Mouse (Mus musculus): ENCODE data around the gene Rap1a. TPM values are rescaled to one million over a fixed set of nuclear protein-coding genes. Genes with fewer than 3 reads are reported as not detected.
A peak's percentile ranks its signal among the peaks of the same experiment; 100 is the strongest.

Gene Rap1a
- polyA plus RNA-seq, 1 experiment from 2014 or later: 79.2 TPM

DNA sequence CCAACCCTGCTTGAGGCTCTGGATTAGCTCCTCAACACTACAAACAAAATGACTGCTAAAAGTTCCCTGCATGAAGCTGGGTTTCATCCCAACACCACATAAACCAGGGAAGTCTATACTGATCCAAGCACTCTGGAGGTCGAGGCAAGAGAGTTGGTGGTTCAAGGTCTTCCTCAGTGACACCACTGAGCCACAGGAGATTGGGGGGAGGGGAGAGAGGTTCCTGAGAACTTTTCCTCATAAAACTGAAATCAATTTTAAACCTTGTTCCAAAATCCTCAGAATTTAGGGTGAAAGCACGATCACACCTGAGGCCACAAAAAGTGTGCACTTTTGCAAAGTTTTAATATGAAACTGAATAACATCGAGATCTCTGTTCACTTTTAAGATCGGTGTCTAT, 1.8 kb downstream of the Rap1a start:
- no peaks in the 10 kb centered on the region for H3K27me3 ChIP-seq
- WGBS: 75% methylated on average over 4 of the region's 4 CpGs
- H3K9me3 ChIP-seq (replicated peaks): no peaks in the 10 kb centered on the region
- no peak overlapping the region for H3K4me3 ChIP-seq
- H3K9ac ChIP-seq: no peak overlapping the region
- ATAC-seq (ENCODE audit: low FRiP score): no peak
- peaks cover 18% of the 10 kb centered on the region for H3K4me1 ChIP-seq
- H3K27ac ChIP-seq: no peak overlapping the region
- peak overlapping the region; percentile 64; the same call in 1 of the 2 replicates for H3K4me2 ChIP-seq (replicated peaks)
- no peaks in the 10 kb centered on the region for H3K36me3 ChIP-seq

- Histone ChIP-seq H3K9ac (no peak overlapping the region), H3K9me3 (replicated peaks) (no peaks in the 10 kb centered on the region), H3K27me3 (no peaks in the 10 kb centered on the region), H3K36me3 (no peaks in the 10 kb centered on the region), H3K4me3 (no peak overlapping the region), H3K27ac (no peak overlapping the region), H3K4me1 (peaks cover 18% of the 10 kb centered on the region), H3K4me2 (replicated peaks) (0 out of 2 replicates have a peak overlapping the region, but pooled peaks have one; percentile 13)
- no peak for ATAC-seq (ENCODE audit: low FRiP score)
- WGBS: 86% methylated on average over 2 of the region's 2 CpGs
These were observed 2.4 kb downstream of the Rap1a start for GRCm38 (mm10) chr3:105798770-105799169.

DNA sequence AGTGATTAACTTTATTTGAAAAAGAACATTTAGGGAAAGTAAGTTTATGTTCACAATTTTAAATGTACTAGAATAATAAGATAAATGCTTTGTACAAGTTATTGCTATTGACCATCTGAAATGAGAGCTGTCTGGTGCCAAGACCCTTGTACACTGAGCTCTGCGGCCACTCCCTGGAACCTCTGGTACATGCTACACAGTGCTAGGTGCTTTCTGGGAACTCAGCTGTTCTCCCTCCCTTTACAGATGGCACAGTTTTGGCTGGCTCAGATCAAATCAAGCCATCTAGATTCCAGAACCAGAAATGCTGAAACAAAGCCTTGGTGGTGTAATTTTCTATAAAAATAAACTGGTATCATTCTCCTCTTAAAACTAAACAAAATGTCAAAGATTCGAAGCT, 3.7 kb downstream of the Rap1a start:
- peaks cover 18% of the 10 kb centered on the region for H3K4me1 ChIP-seq
- 81% methylated on average over 2 of the region's 2 CpGs for WGBS
- no peak overlapping the region for H3K9ac ChIP-seq
- no peaks in the 10 kb centered on the region for H3K9me3 ChIP-seq (replicated peaks)
- H3K4me3 ChIP-seq: no peak overlapping the region
- H3K27me3 ChIP-seq: no peaks in the 10 kb centered on the region
- no peak overlapping the region for H3K4me2 ChIP-seq (replicated peaks)
- no peaks in the 10 kb centered on the region for H3K36me3 ChIP-seq
- ATAC-seq (ENCODE audit: low FRiP score): no peak
- no peak overlapping the region for H3K27ac ChIP-seq

DNA sequence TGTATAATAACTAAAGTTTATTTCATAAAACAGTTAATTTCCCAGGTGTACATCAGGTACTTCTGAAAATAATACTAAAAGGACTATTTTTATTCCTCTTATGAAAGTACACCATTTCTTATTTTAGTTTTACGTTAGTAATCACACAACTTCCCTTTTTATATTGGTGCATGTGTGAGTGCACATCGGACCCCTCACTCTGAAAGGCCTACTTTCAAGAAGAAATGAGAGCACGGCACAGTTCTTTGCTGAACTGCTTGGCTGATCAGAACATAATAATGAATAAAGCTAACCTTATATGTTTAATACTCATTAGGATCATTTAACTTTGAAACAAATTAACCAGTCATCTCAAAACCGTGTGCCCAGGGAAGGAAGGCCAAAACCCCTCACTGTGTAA, 4.4 kb downstream of the Rap1a start:
- WGBS: 82% methylated on average over 4 of the region's 4 CpGs
- Histone ChIP-seq H3K4me3 (no peak overlapping the region), H3K9me3 (replicated peaks) (no peaks in the 10 kb centered on the region), H3K4me2 (replicated peaks) (no peak overlapping the region), H3K36me3 (no peaks in the 10 kb centered on the region), H3K9ac (no peak overlapping the region), H3K27ac (no peak overlapping the region), H3K4me1 (peaks cover 18% of the 10 kb centered on the region), H3K27me3 (no peaks in the 10 kb centered on the region)
- no peak for ATAC-seq (ENCODE audit: low FRiP score)

DNA sequence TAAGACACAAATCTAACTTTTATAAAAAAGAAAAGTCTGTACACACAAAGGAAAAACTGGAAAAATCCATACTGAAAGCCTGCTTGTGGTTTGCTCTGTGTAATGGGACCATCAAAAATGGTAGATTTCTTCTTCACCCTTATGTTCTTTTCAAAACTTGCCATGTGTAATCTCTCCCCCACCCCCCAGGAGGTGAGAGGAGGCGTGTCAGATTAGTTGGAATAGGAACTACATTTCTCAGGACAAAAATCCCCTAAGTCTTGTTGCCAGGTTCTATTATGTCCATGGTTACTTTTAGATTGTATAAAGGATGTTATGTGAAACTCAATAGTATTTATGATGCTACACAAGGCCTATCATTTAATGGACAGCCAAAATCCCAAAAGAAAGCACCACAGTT, 6.8 kb downstream of the Rap1a start:
- Histone ChIP-seq H3K9me3 (replicated peaks) (no peaks in the 10 kb centered on the region), H3K4me1 (peaks cover 7% of the 10 kb centered on the region), H3K27me3 (no peaks in the 10 kb centered on the region), H3K4me3 (no peak overlapping the region), H3K4me2 (replicated peaks) (no peak overlapping the region), H3K27ac (no peak overlapping the region), H3K9ac (no peak overlapping the region), H3K36me3 (peaks cover 3% of the 10 kb centered on the region; the same call in 1 of the 2 replicates)
- WGBS: 90% methylated on average over 1 of the region's 1 CpGs
- no peak for ATAC-seq (ENCODE audit: low FRiP score)

DNA sequence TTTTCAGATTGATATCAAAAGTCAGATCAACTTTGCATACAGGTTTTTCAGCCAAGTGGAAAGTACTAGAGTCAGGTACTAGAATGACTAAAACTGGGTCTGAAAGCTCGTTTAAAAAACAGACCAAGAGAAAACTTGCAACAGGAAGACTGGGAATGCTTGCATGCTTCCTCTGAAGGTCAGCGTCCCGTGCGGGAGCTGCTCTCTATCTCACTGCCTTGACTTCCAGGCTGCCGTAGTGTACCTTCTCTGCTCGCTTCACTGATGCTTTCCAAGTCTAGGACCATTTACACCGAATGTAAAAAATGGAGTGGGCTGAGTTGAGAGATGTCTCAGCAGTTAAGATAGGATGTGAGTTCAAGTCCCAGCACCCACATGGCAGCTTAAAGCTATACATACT, 8.8 kb downstream of the Rap1a start:
- Histone ChIP-seq H3K27ac (no peak overlapping the region), H3K9ac (no peak overlapping the region), H3K36me3 (peaks cover 3% of the 10 kb centered on the region; the same call in 1 of the 2 replicates), H3K4me3 (no peak overlapping the region), H3K9me3 (replicated peaks) (0 out of 2 replicates have a peak, but pooled peaks cover 2% of the 10 kb centered on the region), H3K4me1 (no peaks in the 10 kb centered on the region), H3K27me3 (no peaks in the 10 kb centered on the region), H3K4me2 (replicated peaks) (no peak overlapping the region)
- WGBS: 91% methylated on average over 7 of the region's 7 CpGs
- ATAC-seq (ENCODE audit: low FRiP score): no peak

GRCm38 (mm10) chr3:105791129-105791528, 10.0 kb downstream of the Rap1a start:
- Histone ChIP-seq H3K9me3 (replicated peaks) (0 out of 2 replicates have a peak, but pooled peaks cover 2% of the 10 kb centered on the region), H3K27ac (no peak overlapping the region), H3K9ac (no peak overlapping the region), H3K4me3 (no peak overlapping the region), H3K27me3 (no peaks in the 10 kb centered on the region), H3K36me3 (peaks cover 3% of the 10 kb centered on the region; the same call in 1 of the 2 replicates), H3K4me1 (no peaks in the 10 kb centered on the region), H3K4me2 (replicated peaks) (no peak overlapping the region)
- no peak for ATAC-seq (ENCODE audit: low FRiP score)
- 94% methylated on average over 2 of the region's 2 CpGs for WGBS

DNA sequence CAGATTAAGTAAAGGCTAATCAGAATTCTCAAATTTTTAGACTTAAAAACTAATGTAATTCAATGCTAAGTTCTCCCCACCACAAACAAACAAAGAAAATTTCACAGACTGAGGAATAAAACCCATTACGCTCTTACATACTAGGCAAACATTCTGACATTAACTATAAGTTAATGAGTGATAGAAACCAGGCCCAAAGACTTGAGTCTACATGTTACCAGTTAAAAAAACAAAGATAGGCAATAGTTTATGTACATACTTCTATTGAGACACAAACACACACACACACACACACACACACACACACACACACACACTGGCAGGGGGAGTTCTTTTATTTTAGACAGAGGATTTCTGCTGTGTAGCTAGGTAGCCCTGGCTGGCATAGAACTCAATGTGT, 10.8 kb downstream of the Rap1a start:
- Histone ChIP-seq H3K27ac (no peak overlapping the region), H3K36me3 (peaks cover 3% of the 10 kb centered on the region; the same call in 1 of the 2 replicates), H3K27me3 (no peaks in the 10 kb centered on the region), H3K4me1 (no peaks in the 10 kb centered on the region), H3K4me3 (no peak overlapping the region), H3K4me2 (replicated peaks) (no peak overlapping the region), H3K9ac (no peak overlapping the region), H3K9me3 (replicated peaks) (0 out of 2 replicates have a peak, but pooled peaks cover 2% of the 10 kb centered on the region)
- ATAC-seq (ENCODE audit: low FRiP score): no peak
- 97% methylated on average over 1 of the region's 1 CpGs for WGBS

DNA sequence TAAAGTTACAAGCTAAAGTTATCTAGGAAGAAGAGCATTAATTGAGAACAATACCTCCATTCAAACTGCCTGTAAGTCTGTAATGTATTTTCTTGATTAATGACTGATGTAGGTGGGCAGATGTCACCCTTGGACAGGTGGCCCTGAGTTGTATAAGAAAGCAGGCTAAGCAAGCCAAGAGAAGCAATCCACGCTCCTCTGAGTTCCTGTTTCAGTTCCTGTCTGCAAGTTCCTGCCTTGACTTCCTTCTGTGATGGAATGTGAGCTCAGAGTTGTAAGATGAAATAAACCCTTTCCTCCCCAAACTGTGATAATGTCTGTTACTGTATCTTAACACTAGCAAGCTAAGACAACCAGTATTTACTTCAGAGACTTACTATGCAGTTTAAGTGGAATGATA, 11.4 kb downstream of the Rap1a start:
- Histone ChIP-seq H3K36me3 (peaks cover 3% of the 10 kb centered on the region; the same call in 1 of the 2 replicates), H3K4me3 (no peak overlapping the region), H3K9me3 (replicated peaks) (0 out of 2 replicates have a peak, but pooled peaks cover 2% of the 10 kb centered on the region), H3K4me1 (no peaks in the 10 kb centered on the region), H3K4me2 (replicated peaks) (no peak overlapping the region), H3K9ac (no peak overlapping the region), H3K27me3 (no peaks in the 10 kb centered on the region), H3K27ac (no peak overlapping the region)
- no peak for ATAC-seq (ENCODE audit: low FRiP score)
- WGBS: 91% methylated on average over 1 of the region's 1 CpGs

- no peak overlapping the region for H3K4me2 ChIP-seq (replicated peaks)
- peaks cover 3% of the 10 kb centered on the region; the same call in 1 of the 2 replicates for H3K36me3 ChIP-seq
- WGBS: 96% methylated on average over 3 of the region's 3 CpGs
- no peak overlapping the region for H3K9ac ChIP-seq
- H3K27me3 ChIP-seq: no peaks in the 10 kb centered on the region
- no peak overlapping the region for H3K4me3 ChIP-seq
- H3K9me3 ChIP-seq (replicated peaks): 0 out of 2 replicates have a peak, but pooled peaks cover 2% of the 10 kb centered on the region
- H3K4me1 ChIP-seq: 0 out of 2 replicates have a peak, but pooled peaks cover 3% of the 10 kb centered on the region
- H3K27ac ChIP-seq: no peak overlapping the region
- no peak for ATAC-seq (ENCODE audit: low FRiP score)
These were observed 13.8 kb downstream of the Rap1a start for GRCm38 (mm10) chr3:105787328-105787727.

GRCm38 (mm10) chr3:105785865-105786264, 15.3 kb downstream of the Rap1a start:
- Histone ChIP-seq H3K27ac (no peak overlapping the region), H3K4me1 (0 out of 2 replicates have a peak, but pooled peaks cover 3% of the 10 kb centered on the region), H3K4me2 (replicated peaks) (no peak overlapping the region), H3K4me3 (no peak overlapping the region), H3K27me3 (no peaks in the 10 kb centered on the region), H3K36me3 (peaks cover under 1% of the 10 kb centered on the region; the same call in 1 of the 2 replicates), H3K9me3 (replicated peaks) (0 out of 2 replicates have a peak, but pooled peaks cover 2% of the 10 kb centered on the region), H3K9ac (no peak overlapping the region)
- ATAC-seq (ENCODE audit: low FRiP score): no peak

GRCm38 (mm10) chr3:105783809-105784208, 17.3 kb downstream of the Rap1a start:
- Histone ChIP-seq H3K4me2 (replicated peaks) (no peak overlapping the region), H3K4me3 (no peak overlapping the region), H3K27me3 (no peaks in the 10 kb centered on the region), H3K9me3 (replicated peaks) (0 out of 2 replicates have a peak, but pooled peaks cover 2% of the 10 kb centered on the region), H3K36me3 (no peaks in the 10 kb centered on the region), H3K9ac (no peak overlapping the region), H3K27ac (no peak overlapping the region), H3K4me1 (0 out of 2 replicates have a peak, but pooled peaks cover 3% of the 10 kb centered on the region)
- WGBS: 36% methylated on average over 1 of the region's 1 CpGs
- ATAC-seq (ENCODE audit: low FRiP score): no peak

GRCm38 (mm10) chr3:105782406-105782805, 18.7 kb downstream of the Rap1a start:
- Histone ChIP-seq H3K36me3 (no peaks in the 10 kb centered on the region), H3K27ac (no peak overlapping the region), H3K9ac (no peak overlapping the region), H3K4me2 (replicated peaks) (no peak overlapping the region), H3K4me1 (0 out of 2 replicates have a peak, but pooled peaks cover 3% of the 10 kb centered on the region), H3K9me3 (replicated peaks) (no peaks in the 10 kb centered on the region), H3K4me3 (no peak overlapping the region), H3K27me3 (no peaks in the 10 kb centered on the region)
- ATAC-seq (ENCODE audit: low FRiP score): no peak
- WGBS: 55% methylated on average over 7 of the region's 7 CpGs

Measured in hindbrain, embryonic 12.5 days (tissue).